Mouse (Mus musculus) midbrain, postnatal 0 days (tissue): ENCODE measurements around the gene Sost. TPM values are rescaled to one million over a fixed set of nuclear protein-coding genes. Genes with fewer than 3 reads are reported as not detected.

Experiments
- ATAC-seq: fragments of 200-750 bp; cut with Nextera tagmentation; 2 replicates; pipeline ENCODE4 v1.8.0; 2017; ENCODE audit warnings: moderate number of reproducible peaks, mild to moderate bottlenecking, moderate TSS enrichment, moderate library complexity; ENCODE audit not compliant: low FRiP score
- DNase-seq: peaks from one replicate; pipeline ENCODE4 v3.0.0-alpha.2; 2015; ENCODE audit warnings: low spot score
- H3K27ac ChIP-seq: fragments of 300-500 bp; sonication (generic); 2 replicates; pipeline ENCODE4 v1.5.1; 2014; ENCODE audit warnings: low read depth, mild to moderate bottlenecking, low read length, mixed read lengths
- H3K27me3 ChIP-seq: fragments of 300-500 bp; sonication (generic); 2 replicates; pipeline ENCODE4 v1.6.1; 2014; ENCODE audit warnings: low read length, control low read depth, mixed read lengths; ENCODE audit not compliant: insufficient read depth
- H3K36me3 ChIP-seq: fragments of 300-500 bp; sonication (generic); 2 replicates; pipeline ENCODE4 v1.6.1; 2014; ENCODE audit warnings: low read length, control low read depth, mixed read lengths; ENCODE audit not compliant: insufficient read depth
- H3K4me1 ChIP-seq: fragments of 300-500 bp; sonication (generic); 2 replicates; pipeline ENCODE4 v1.6.1; 2014; ENCODE audit warnings: mild to moderate bottlenecking, control low read depth, antibody characterized with exemption, low read length, mixed read lengths; ENCODE audit not compliant: insufficient read depth
- H3K4me2 ChIP-seq: fragments of 300-500 bp; sonication (generic); 2 replicates; pipeline ENCODE4 v1.6.1; 2014; ENCODE audit warnings: low read depth, mild to moderate bottlenecking, low read length, mixed read lengths; ENCODE audit not compliant: poor library complexity, severe bottlenecking
- H3K4me3 ChIP-seq: fragments of 300-500 bp; sonication (generic); 2 replicates; pipeline ENCODE4 v1.5.1; 2014; ENCODE audit warnings: low read depth, mild to moderate bottlenecking, low read length, moderate library complexity
- H3K9ac ChIP-seq: fragments of 300-500 bp; sonication (generic); replicated peaks from 2 replicates; pipeline ENCODE4 v1.6.1; 2014; ENCODE audit warnings: mild to moderate bottlenecking, low read length, moderate library complexity, mixed read lengths; ENCODE audit not compliant: poor library complexity, severe bottlenecking
- H3K9me3 ChIP-seq: fragments of 300-500 bp; sonication (generic); 2 replicates; pipeline ENCODE4 v1.6.1; 2016; ENCODE audit warnings: low read length, control low read depth
- CTCF ChIP-seq: IDR thresholded peaks from 2 replicates; pipeline ENCODE4 v1.5.1; 2016; ENCODE audit warnings: antibody characterized with exemption, mild to moderate bottlenecking
- WGBS: fragments of 180-500 bp; shearing (Covaris S2); extraction: QIAGEN DNeasy Blood & Tissue Kit; methylation state at CpG from one replicate; pipeline ENCODE4 v1.1.7; 2014; 5-methylcytosine and 5-hydroxymethylcytosine counted together
- polyA plus RNA-seq: library from polyadenylated mRNA; unstranded; fragments of >200 nt; fragmentation: Nextera tagmentation; extraction: Ambion mirVana; gene quantifications from 2 replicates; pipeline ENCODE4 v1.2.1, GENCODE M21; 2015
- total RNA-seq: library from RNA; depleted of rRNA; stranded (reverse); fragments of >200 nt; gene quantifications from 2 replicates; pipeline ENCODE4 v1.2.3, GENCODE M21; 2014; rRNA removed

The Sost gene
- total RNA-seq (0.11 TPM in 1 of 2 replicates, not detected in the other), polyA plus RNA-seq (0.12 TPM in 1 of 2 replicates, not detected in the other)

DNA sequence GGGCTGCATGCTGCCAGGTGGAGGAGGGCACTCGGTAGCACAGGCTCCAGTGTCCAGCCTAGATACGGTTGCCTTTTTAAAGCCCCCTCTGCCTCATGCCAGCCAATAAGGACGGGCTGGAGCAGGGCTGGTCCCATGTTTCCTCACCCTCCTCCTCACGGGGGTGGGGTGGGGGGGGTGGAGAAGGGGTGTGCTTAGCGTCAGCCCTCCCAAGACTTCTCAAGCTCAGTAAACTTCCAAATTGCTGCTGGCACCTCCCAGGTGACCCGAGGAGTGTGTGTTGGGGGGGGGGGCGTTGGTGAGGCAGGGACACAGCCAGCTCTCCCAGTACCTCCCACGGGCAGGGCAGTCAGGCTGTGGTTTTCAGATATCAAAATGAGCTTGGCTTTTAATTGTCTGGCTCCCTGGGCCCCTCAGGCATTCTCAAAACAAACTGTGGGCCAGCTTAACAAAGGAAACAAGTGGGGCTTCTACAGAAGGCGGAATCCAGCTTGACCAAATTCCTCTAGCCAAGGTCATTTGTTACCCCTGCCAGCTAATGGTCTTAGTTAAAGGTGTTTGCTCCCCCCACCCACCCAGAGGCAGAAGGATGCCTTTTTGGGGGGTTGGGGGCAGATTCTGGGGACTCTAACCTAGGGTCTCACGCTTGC is at the start of gene Sost:
Gene Sost (minus strand): TSS at position 51 of the 650 bp plus-strand sequence.
- H3K4me2 ChIP-seq = no peak within 1 kb of the TSS
- no peak for TF ChIP-seq CTCF
- no peak within 1 kb of the TSS; the same call in 1 of the 2 replicates for H3K9ac ChIP-seq
- peaks cover 5% of the 10 kb centered on the region; the same call in 1 of the 2 replicates for H3K4me1 ChIP-seq
- no peaks in the 10 kb centered on the region for H3K9me3 ChIP-seq
- ATAC-seq (no peak), DNase-seq (no peak)
- peaks cover 39% of the 10 kb centered on the region for H3K27me3 ChIP-seq
- no peak within 1 kb of the TSS for H3K4me3 ChIP-seq
- 28% methylated on average over 10 of the region's 10 CpGs for WGBS
- H3K27ac ChIP-seq = no peak within 1 kb of the TSS
- no peaks in the 10 kb centered on the region for H3K36me3 ChIP-seq

DNA sequence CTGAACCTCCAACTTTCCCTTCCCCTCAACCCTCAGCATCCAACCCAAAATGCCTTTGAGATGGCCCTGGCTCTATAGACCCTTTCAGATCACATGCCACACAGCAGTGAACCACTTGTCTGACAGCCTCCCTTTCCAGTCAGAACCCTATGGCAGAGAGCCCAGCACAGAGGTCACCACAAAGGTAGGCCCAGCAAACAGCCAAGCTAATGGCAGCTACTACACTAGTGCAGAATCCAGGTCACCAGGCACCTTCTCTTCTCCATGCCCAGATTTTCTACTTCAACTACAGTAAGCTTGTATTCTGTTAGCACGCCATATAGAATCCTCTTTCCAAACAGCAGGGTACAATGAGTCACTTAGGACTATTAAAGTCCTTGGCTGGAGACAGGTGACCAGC is 49.3 kb upstream of the Sost start:
- DNase-seq (no peak), ATAC-seq (no peak)
- peaks cover 42% of the 10 kb centered on the region for H3K36me3 ChIP-seq
- no peak for TF ChIP-seq CTCF
- H3K27ac ChIP-seq = no peak overlapping the region
- H3K4me1 ChIP-seq = no peaks in the 10 kb centered on the region
- H3K4me2 ChIP-seq = no peak overlapping the region
- H3K27me3 ChIP-seq = no peaks in the 10 kb centered on the region
- WGBS = 96% methylated on average over 1 of the region's 1 CpGs
- H3K9ac ChIP-seq = no peak overlapping the region
- no peaks in the 10 kb centered on the region for H3K9me3 ChIP-seq
- no peak overlapping the region for H3K4me3 ChIP-seq

DNA sequence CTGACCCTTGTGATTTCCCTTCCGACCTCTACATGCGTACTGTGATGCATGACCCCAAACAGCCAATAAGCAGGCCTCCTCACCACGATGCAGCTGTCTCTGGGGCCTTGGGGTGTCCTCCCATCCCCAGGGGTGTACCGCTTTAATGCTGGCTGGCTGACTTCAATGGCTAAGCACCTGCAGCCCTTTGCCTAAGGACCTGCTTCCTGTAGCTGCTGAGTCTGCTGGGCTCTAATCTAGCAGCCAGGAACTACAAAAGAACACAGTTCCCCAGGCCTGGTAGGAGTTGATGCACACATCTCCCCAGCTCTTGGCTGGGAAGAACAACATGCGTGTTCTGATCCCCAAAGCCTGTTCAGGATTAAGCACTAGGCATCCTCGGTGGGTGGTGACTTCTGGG is 48.7 kb upstream of the Sost start:
- 59% methylated on average over 6 of the region's 6 CpGs for WGBS
- Histone ChIP-seq H3K27ac (no peak overlapping the region), H3K4me2 (no peak overlapping the region), H3K9me3 (no peaks in the 10 kb centered on the region), H3K27me3 (no peaks in the 10 kb centered on the region), H3K4me3 (no peak overlapping the region), H3K36me3 (peaks cover 42% of the 10 kb centered on the region), H3K4me1 (no peaks in the 10 kb centered on the region), H3K9ac (no peak overlapping the region)
- TF ChIP-seq CTCF = no peak
- no peak for DNase-seq
- no peak for ATAC-seq

DNA sequence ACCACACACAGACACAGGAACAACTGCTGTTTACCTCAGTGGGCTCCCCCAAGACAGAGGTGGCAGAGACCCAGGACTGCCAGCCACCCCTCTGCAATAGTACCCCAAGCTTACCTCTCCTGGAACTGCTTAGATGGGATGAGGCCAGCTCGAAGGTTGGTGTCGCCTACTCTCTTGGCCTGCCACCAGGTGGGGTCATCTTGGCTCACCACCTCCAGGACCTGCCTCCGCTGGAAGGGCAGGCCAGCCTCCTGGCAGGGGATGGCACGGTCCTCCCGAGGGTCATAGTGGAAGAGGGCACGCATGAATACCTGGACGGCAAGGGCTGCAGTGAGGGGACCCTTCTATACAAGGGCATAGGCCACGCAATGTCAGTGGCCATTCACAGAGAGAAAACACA is 46.4 kb upstream of the Sost start:
- H3K27ac ChIP-seq = no peak overlapping the region
- H3K36me3 ChIP-seq = peaks cover 51% of the 10 kb centered on the region
- no peak overlapping the region for H3K4me3 ChIP-seq
- ATAC-seq (no peak), DNase-seq (no peak)
- H3K9ac ChIP-seq = no peak overlapping the region
- H3K27me3 ChIP-seq = no peaks in the 10 kb centered on the region
- TF ChIP-seq CTCF = no peak; the same call in 1 of the 2 replicates
- no peak overlapping the region for H3K4me2 ChIP-seq
- WGBS = 94% methylated on average over 8 of the region's 8 CpGs
- no peaks in the 10 kb centered on the region for H3K4me1 ChIP-seq
- no peaks in the 10 kb centered on the region for H3K9me3 ChIP-seq

DNA sequence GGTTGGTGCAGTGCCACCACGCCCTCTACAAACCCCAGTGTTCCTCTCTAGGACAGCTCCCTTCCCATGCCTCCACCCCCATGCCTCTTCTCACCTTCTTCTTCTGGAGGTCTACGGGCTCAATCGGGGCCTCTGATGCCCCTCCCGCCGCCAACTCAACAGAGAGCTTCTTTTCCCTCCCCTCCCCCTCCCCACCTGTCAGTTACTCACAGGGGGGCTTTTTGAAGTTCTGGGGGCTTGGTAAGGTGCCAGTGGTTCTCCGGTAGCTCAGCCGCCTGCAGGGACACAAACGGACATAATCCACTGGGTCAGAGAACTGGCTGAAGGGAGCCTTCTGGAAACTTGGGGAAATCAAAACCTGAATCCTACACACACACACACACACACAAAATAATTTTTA is 44.7 kb upstream of the Sost start:
- no peak overlapping the region for H3K4me3 ChIP-seq
- H3K9me3 ChIP-seq = no peaks in the 10 kb centered on the region
- no peak overlapping the region for H3K4me2 ChIP-seq
- no peaks in the 10 kb centered on the region for H3K4me1 ChIP-seq
- no peak overlapping the region for H3K27ac ChIP-seq
- DNase-seq (no peak), ATAC-seq (no peak)
- no peaks in the 10 kb centered on the region for H3K27me3 ChIP-seq
- 73% methylated on average over 8 of the region's 8 CpGs for WGBS
- no peak for TF ChIP-seq CTCF
- H3K9ac ChIP-seq = no peak overlapping the region
- H3K36me3 ChIP-seq = peaks cover 62% of the 10 kb centered on the region

DNA sequence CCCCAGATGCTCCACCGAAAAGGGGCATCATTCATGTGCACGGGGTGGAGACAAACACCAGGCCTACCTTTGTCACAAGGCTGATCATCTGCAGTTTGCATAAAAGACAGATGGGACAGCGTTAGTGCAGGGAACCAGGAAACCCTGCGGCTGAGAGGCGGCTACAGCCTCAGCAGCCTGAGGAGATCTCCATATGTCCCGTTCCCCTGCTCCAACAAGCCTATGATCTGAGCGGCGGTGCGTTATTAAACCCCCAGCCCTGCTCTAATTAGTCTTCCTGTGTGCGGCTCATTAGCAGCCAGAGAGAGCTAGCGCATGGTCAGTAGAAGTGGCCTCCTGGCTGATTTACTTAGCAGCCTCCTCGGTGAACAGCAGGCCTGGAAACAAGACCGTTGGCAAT is 43.3 kb upstream of the Sost start:
- no peak for ATAC-seq
- no peaks in the 10 kb centered on the region for H3K4me1 ChIP-seq
- DNase-seq = peak; percentile 90
- TF ChIP-seq CTCF = no peak
- H3K9ac ChIP-seq = no peak overlapping the region
- H3K4me2 ChIP-seq = no peak overlapping the region
- 53% methylated on average over 13 of the region's 13 CpGs for WGBS
- H3K27me3 ChIP-seq = no peaks in the 10 kb centered on the region
- no peaks in the 10 kb centered on the region for H3K9me3 ChIP-seq
- no peak overlapping the region for H3K4me3 ChIP-seq
- peaks cover 53% of the 10 kb centered on the region for H3K36me3 ChIP-seq
- H3K27ac ChIP-seq = no peak overlapping the region
